Mouse (Mus musculus): ENCODE data around the gene Fuca1. TPM values are rescaled to one million over a fixed set of nuclear protein-coding genes. Genes with fewer than 3 reads are reported as not detected.

Gene Fuca1
- polyA plus RNA-seq, 1 experiment: 29.8 TPM

DNA sequence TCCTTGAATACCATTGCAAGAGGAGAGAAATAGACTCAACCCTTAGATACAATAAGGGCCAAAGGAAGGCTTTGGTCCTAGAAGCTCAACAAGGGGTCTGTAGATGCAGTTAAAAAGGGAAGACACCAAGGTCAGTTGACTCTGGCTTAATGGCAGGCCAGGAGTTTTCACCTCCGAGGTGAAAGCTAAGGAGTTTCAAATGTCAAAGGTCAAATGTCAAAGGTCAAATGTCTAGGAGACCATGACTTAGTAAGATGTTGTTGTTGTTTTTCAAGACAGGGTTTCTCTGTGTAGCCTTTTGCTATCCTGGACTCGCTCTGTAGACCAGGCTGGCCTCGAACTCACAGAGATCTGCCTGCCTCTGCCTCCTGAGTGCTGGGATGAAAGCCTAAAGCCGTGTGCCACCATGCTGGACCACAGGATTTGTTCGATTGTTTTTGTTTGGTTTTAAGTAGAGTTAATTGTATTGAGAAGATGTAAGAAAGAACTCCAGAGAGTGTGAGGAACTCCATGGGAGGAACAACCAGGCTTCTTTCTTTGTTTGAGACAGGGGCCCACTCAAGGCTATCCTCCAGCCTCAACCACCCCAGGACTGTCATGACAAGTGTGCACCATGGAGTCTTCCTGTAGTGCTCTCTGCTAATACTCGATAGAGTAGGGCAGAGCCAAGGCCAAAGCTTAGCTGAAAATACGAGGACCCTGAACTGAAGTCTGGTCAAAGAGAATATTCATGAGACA is 31.2 kb upstream of the Fuca1 start:
- no peak overlapping the region for H3ac ChIP-seq (ENCODE audit: control insufficient read depth, insufficient read length)
- no peak for TF ChIP-seq MYOG (IDR thresholded peaks at IDR 0.05; ENCODE audit: control insufficient read depth in 1 of 3, insufficient read depth in 1 of 3, insufficient read length in 2 of 3, low read depth in 2 of 3)
- TF ChIP-seq POLR2AphosphoS2 (IDR thresholded peaks at IDR 0.05; ENCODE audit: insufficient read length, low read depth): no peak
- TF ChIP-seq MYOD1 (IDR thresholded peaks at IDR 0.05; ENCODE audit: control insufficient read depth in 1 of 3, insufficient read length in 2 of 3, low read depth in 2 of 3): no peak
- TF ChIP-seq MAX (IDR thresholded peaks at IDR 0.05; ENCODE audit: low read depth): no peak
- TF ChIP-seq USF1 (IDR thresholded peaks at IDR 0.05; ENCODE audit: low read depth): no peak
- TF ChIP-seq CEBPB (IDR thresholded peaks at IDR 0.05; ENCODE audit: insufficient read depth, poor library complexity, severe bottlenecking): no peak
- no peak for TF ChIP-seq E2F4 (IDR thresholded peaks at IDR 0.05; ENCODE audit: insufficient read depth)
- TF ChIP-seq TCF12 (IDR thresholded peaks at IDR 0.05; ENCODE audit: insufficient read depth, poor library complexity, severe bottlenecking): no peak
- TF ChIP-seq TCF3 (IDR thresholded peaks at IDR 0.05; ENCODE audit: insufficient read length, low read depth): no peak
- TF ChIP-seq POLR2A (IDR thresholded peaks at IDR 0.05; ENCODE audit: insufficient read length, low read depth): no peak
- TF ChIP-seq SRF (IDR thresholded peaks at IDR 0.05; ENCODE audit: control insufficient read depth, insufficient read length, low read depth): no peak
- no peak for TF ChIP-seq REST (IDR thresholded peaks at IDR 0.05; ENCODE audit: insufficient read depth, insufficient read length)
- H3K36me3 ChIP-seq (ENCODE audit: control insufficient read depth, insufficient read depth): no peaks in the 10 kb centered on the region
- H3K79me2 ChIP-seq (ENCODE audit: control insufficient read depth, insufficient read depth): no peaks in the 10 kb centered on the region
- H3K4me2 ChIP-seq (ENCODE audit: low read depth): no peak overlapping the region
- H3K4me3 ChIP-seq: no peak overlapping the region
- H3K27me3 ChIP-seq (ENCODE audit: control insufficient read depth, insufficient read depth, insufficient read length): peaks cover 4% of the 10 kb centered on the region

DNA sequence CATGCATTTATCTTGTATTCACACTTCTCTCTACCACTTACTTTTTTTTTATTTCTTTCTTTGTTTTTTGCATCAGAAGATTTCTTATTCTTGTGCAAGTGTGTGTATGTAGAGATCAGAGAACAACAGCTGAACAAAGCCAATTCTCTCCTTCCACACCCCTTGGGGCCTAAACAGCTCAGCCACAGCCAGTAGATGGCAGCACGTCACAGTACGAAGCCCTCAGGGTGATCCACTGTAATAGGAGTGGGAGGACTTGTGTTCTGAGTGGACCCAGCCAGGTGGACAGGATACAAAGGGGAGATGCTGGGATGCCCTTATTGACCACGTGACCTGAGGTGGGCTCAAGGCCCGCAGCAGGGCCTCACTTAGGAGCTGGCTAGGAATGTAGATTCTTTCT is 30.7 kb upstream of the Fuca1 start:
- H3K79me2 ChIP-seq (ENCODE audit: control insufficient read depth, insufficient read depth): no peaks in the 10 kb centered on the region
- no peaks in the 10 kb centered on the region for H3K36me3 ChIP-seq (ENCODE audit: control insufficient read depth, insufficient read depth)
- no peak overlapping the region for H3K4me3 ChIP-seq
- no peak overlapping the region for H3K4me2 ChIP-seq (ENCODE audit: low read depth)
- TF ChIP-seq POLR2A (IDR thresholded peaks at IDR 0.05; ENCODE audit: insufficient read length, low read depth) (no peak), CEBPB (IDR thresholded peaks at IDR 0.05; ENCODE audit: insufficient read depth, poor library complexity, severe bottlenecking) (no peak), MAX (IDR thresholded peaks at IDR 0.05; ENCODE audit: low read depth) (no peak), MYOG (IDR thresholded peaks at IDR 0.05; ENCODE audit: control insufficient read depth in 1 of 3, insufficient read depth in 1 of 3, insufficient read length in 2 of 3, low read depth in 2 of 3) (no peak), TCF3 (IDR thresholded peaks at IDR 0.05; ENCODE audit: insufficient read length, low read depth) (no peak), USF1 (IDR thresholded peaks at IDR 0.05; ENCODE audit: low read depth) (no peak), POLR2AphosphoS2 (IDR thresholded peaks at IDR 0.05; ENCODE audit: insufficient read length, low read depth) (no peak), SRF (IDR thresholded peaks at IDR 0.05; ENCODE audit: control insufficient read depth, insufficient read length, low read depth) (no peak), E2F4 (IDR thresholded peaks at IDR 0.05; ENCODE audit: insufficient read depth) (no peak), TCF12 (IDR thresholded peaks at IDR 0.05; ENCODE audit: insufficient read depth, poor library complexity, severe bottlenecking) (no peak), MYOD1 (IDR thresholded peaks at IDR 0.05; ENCODE audit: control insufficient read depth in 1 of 3, insufficient read length in 2 of 3, low read depth in 2 of 3) (no peak), REST (IDR thresholded peaks at IDR 0.05; ENCODE audit: insufficient read depth, insufficient read length) (no peak)
- H3K27me3 ChIP-seq (ENCODE audit: control insufficient read depth, insufficient read depth, insufficient read length): peaks cover 9% of the 10 kb centered on the region
- H3ac ChIP-seq (ENCODE audit: control insufficient read depth, insufficient read length): no peak overlapping the region

DNA sequence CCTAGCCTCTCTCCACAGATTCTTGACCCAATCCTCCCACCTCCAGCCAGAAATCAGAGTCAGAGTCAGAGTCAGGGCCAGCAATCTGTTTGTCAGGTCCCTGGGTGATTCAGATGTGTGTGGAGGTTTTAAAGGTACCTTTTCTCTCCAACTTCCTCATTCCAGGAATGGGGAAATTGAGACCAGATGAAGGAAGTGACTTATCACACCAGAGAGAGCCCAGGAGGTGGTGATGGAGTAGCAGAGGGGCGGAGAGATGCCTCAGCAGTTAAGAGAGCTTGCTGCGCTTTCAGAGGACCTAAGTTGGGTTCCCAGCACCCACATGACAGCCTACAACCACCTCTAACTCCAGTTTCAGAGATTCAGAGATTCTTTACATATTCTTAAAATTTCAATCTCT is 29.0 kb upstream of the Fuca1 start:
- Histone ChIP-seq H3ac (ENCODE audit: control insufficient read depth, insufficient read length) (no peak overlapping the region), H3K4me3 (no peak overlapping the region), H3K4me2 (ENCODE audit: low read depth) (no peak overlapping the region), H3K36me3 (ENCODE audit: control insufficient read depth, insufficient read depth) (no peaks in the 10 kb centered on the region), H3K27me3 (ENCODE audit: control insufficient read depth, insufficient read depth, insufficient read length) (peaks cover 16% of the 10 kb centered on the region), H3K79me2 (ENCODE audit: control insufficient read depth, insufficient read depth) (no peaks in the 10 kb centered on the region)
- TF ChIP-seq MAX (IDR thresholded peaks at IDR 0.05; ENCODE audit: low read depth) (no peak), TCF3 (IDR thresholded peaks at IDR 0.05; ENCODE audit: insufficient read length, low read depth) (no peak), TCF12 (IDR thresholded peaks at IDR 0.05; ENCODE audit: insufficient read depth, poor library complexity, severe bottlenecking) (no peak), REST (IDR thresholded peaks at IDR 0.05; ENCODE audit: insufficient read depth, insufficient read length) (no peak), USF1 (IDR thresholded peaks at IDR 0.05; ENCODE audit: low read depth) (no peak)

DNA sequence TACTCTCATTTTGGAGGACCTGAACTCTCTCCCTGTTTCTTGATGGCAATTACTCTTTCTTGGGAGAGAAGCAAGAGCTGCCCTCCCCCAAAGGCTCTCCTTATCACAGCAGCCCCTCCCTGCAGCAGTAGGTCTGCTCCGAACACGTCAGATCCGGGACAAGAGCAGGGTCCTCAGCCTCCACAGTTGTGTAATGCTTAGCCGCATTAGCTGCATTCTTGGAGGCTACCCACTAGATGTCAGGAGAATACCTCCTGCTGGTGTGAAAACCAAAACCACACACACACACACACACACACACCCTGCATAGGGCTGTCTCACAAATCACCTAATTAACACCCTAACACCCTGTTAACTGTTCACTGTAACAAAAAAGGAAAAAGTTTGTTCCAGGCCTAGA is 27.7 kb upstream of the Fuca1 start:
- TF ChIP-seq REST (IDR thresholded peaks at IDR 0.05; ENCODE audit: insufficient read depth, insufficient read length) (no peak), POLR2AphosphoS2 (IDR thresholded peaks at IDR 0.05; ENCODE audit: insufficient read length, low read depth) (no peak), TCF12 (IDR thresholded peaks at IDR 0.05; ENCODE audit: insufficient read depth, poor library complexity, severe bottlenecking) (no peak), CEBPB (IDR thresholded peaks at IDR 0.05; ENCODE audit: insufficient read depth, poor library complexity, severe bottlenecking) (no peak), POLR2A (IDR thresholded peaks at IDR 0.05; ENCODE audit: insufficient read length, low read depth) (no peak), MYOD1 (IDR thresholded peaks at IDR 0.05; ENCODE audit: control insufficient read depth in 1 of 3, insufficient read length in 2 of 3, low read depth in 2 of 3) (no peak), USF1 (IDR thresholded peaks at IDR 0.05; ENCODE audit: low read depth) (no peak), TCF3 (IDR thresholded peaks at IDR 0.05; ENCODE audit: insufficient read length, low read depth) (no peak), SRF (IDR thresholded peaks at IDR 0.05; ENCODE audit: control insufficient read depth, insufficient read length, low read depth) (no peak), E2F4 (IDR thresholded peaks at IDR 0.05; ENCODE audit: insufficient read depth) (no peak), MYOG (IDR thresholded peaks at IDR 0.05; ENCODE audit: control insufficient read depth in 1 of 3, insufficient read depth in 1 of 3, insufficient read length in 2 of 3, low read depth in 2 of 3) (no peak), MAX (IDR thresholded peaks at IDR 0.05; ENCODE audit: low read depth) (no peak)
- no peaks in the 10 kb centered on the region for H3K79me2 ChIP-seq (ENCODE audit: control insufficient read depth, insufficient read depth)
- no peak overlapping the region for H3ac ChIP-seq (ENCODE audit: control insufficient read depth, insufficient read length)
- H3K36me3 ChIP-seq (ENCODE audit: control insufficient read depth, insufficient read depth): no peaks in the 10 kb centered on the region
- H3K4me2 ChIP-seq (ENCODE audit: low read depth): no peak overlapping the region
- H3K27me3 ChIP-seq (ENCODE audit: control insufficient read depth, insufficient read depth, insufficient read length): peaks cover 16% of the 10 kb centered on the region
- no peak overlapping the region for H3K4me3 ChIP-seq

All from myocyte (in vitro differentiated cells).